ENCODE assay signal across 8 mouse cellular contexts in genomic region chr5:66618597-66618996, GRCm38 (mm10). TPM values are rescaled to one million over a fixed set of nuclear protein-coding genes. Genes with fewer than 3 reads are reported as not detected.
DNase-seq lines count a peak whose midpoint lies in the region; ATAC-seq and TF ChIP-seq lines count a peak whose summit lies in the region.

Apbb2 (minus strand) TSS chr5:66618784.

- no peaks in the 10 kb centered on the region for H3K9me3 ChIP-seq in hindbrain, embryonic 16.5 days (ENCODE audit: control insufficient read depth, low read length)

- no peaks in the 10 kb centered on the region for H3K36me3 ChIP-seq in hindbrain, embryonic 16.5 days (ENCODE audit: control insufficient read depth, insufficient read depth, low read length)

- peak within 1 kb of the TSS; percentile 99 for H3K9ac ChIP-seq in hindbrain, embryonic 16.5 days (ENCODE audit: low read depth, low read length)

- WGBS in hindbrain, embryonic 16.5 days = 0% methylated on average over 23 of the region's 39 CpGs

- intact Hi-C loops in gastrocnemius, adult 2 months (cut with DNase I) = loop anchor here (2.0 to 5.0 kb wide), 3 partner anchors 41 to 194 kb away; no protein-coding TSS in a partner anchor

- no peaks in the 10 kb centered on the region for H3K27me3 ChIP-seq in hindbrain, embryonic 16.5 days (replicated peaks; ENCODE audit: control insufficient read depth, insufficient read depth, low read length)

- peak; percentile 96 for DNase-seq in R1 (ENCODE audit: low read depth, low spot score)
- peak; percentile 96 to 97 for DNase-seq in cerebellum, postnatal 25 days
- DNase-seq in gastrocnemius, adult 2 months = peak; percentile 97
- peak; percentile 90 for DNase-seq in left cerebral cortex, adult 11 months (ENCODE audit: low spot score)
- DNase-seq in lung, postnatal 36 days = peak; percentile 95
- peak; percentile 94 for DNase-seq in retina, postnatal 7 days (ENCODE audit: low read depth, low spot score)
- DNase-seq in urinary bladder, adult 18-20 months (ENCODE audit: low spot score in 2 of 2) = peak; percentile 90 to 95

- no peak; the same call in 1 of the 2 replicates for TF ChIP-seq CTCF in gastrocnemius, adult 2 months (IDR thresholded peaks at IDR 0.05)

- H3K4me2 ChIP-seq in hindbrain, embryonic 16.5 days (ENCODE audit: low read length) = peak within 1 kb of the TSS; percentile 67

- peak; percentile 95 for ATAC-seq in hindbrain, embryonic 16.5 days

- peak within 1 kb of the TSS; percentile 94 for H3K27ac ChIP-seq in gastrocnemius, adult 2 months
- H3K27ac ChIP-seq in hindbrain, embryonic 16.5 days (ENCODE audit: low read depth, low read length) = peak within 1 kb of the TSS; percentile 96

- H3K4me3 ChIP-seq in gastrocnemius, adult 2 months = peak within 1 kb of the TSS; percentile 87
- H3K4me3 ChIP-seq in hindbrain, embryonic 16.5 days (ENCODE audit: low read length) = peak within 1 kb of the TSS; percentile 95

- peaks cover 24% of the 10 kb centered on the region for H3K4me1 ChIP-seq in hindbrain, embryonic 16.5 days (ENCODE audit: control insufficient read depth, insufficient read depth, low read depth, low read length)

RNA-seq across cellular contexts. Expression of gene Apbb2, which starts in this region (rescaled TPM):
- total RNA-seq in gastrocnemius, adult 2 months (2021) = 10 to 100 TPM; 35.9 to 43.2 TPM
- polyA plus RNA-seq in hindbrain, embryonic 16.5 days (2015; fragmentation: Nextera tagmentation; extraction: Ambion mirVana) = 97.0 and 114 TPM in 2 replicates

Comparison
In these comparisons a context has a peak if more than half of its experiments do, and no peak if none do; other contexts are left out.
1. Peak in every context shown above with its lines: DNase-seq, ATAC-seq, H3K4me3 ChIP-seq and H3K27ac ChIP-seq.